Mouse (Mus musculus): ENCODE results near the gene Ccdc66. TPM values are rescaled to one million over a fixed set of nuclear protein-coding genes. Genes with fewer than 3 reads are reported as not detected.
A peak's percentile ranks its signal among the peaks of the same experiment; 100 is the strongest.

The Ccdc66 gene
- total RNA-seq (2012; rRNA removed) (5.5 and 6.3 TPM in 2 replicates), polyA plus RNA-seq (2012; ENCODE audit: insufficient read depth in 1 of 2, insufficient read length in 2 of 2, low read depth in 1 of 2, low replicate concordance in 2 of 2, missing spikeins in 1 of 2) (10 to 100 TPM in 1 of 2 experiments, not detected in 1; 18.4 TPM)

DNA sequence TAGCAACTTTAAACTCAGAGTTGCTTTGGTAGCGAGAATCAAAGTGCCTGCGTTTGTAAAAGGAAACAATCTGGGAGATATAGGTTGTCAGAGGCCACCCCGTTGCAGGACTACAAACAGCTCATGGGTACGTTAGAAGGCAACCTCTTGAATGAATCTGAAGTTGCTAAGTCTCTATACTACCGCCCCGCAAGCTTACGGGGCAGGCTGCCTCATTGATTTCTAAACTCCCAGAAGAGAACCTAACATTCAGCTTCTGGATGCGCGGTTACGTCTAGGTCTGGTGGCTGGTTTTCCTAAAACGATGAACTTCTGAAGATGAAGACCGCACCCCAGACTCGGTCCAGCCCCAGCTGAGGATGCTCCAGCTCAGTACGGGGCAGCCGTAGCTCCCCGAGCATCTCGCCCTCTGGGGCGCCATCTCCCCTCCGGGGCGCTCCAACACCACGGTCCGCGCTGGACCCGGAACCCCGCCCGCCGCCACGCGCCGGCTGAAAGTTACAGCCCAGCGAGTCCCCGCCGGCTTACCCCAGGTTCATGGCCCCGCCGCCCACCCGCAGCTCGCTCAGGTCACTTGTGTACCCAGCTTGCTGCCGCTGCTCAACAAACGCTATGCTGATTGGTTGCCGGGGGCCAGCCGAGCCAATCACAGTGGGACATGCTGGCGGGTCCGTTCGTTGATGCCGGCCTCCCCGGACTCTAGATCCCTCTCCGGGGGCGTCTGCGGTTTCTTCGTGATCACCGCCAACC, at the start of gene Ccdc66:
TSS of gene Ccdc66 (minus strand) at position 567 of the 750 bp plus-strand sequence.
- Histone ChIP-seq H3K4me1 (ENCODE audit: control insufficient read depth in 1 of 2, insufficient read depth in 2 of 2, low read length in 2 of 2) (no peaks in the 10 kb centered on the region), H3K27ac (ENCODE audit: control insufficient read depth, low read depth, low read length) (peak within 1 kb of the TSS; percentile 41), H3K79me2 (ENCODE audit: control insufficient read depth, insufficient read depth, low read length, poor library complexity) (peaks cover 7% of the 10 kb centered on the region), H3K4me3 (ENCODE audit: control insufficient read depth in 1 of 2, insufficient read depth in 1 of 2, low read depth in 2 of 2, low read length in 2 of 2) (peak within 1 kb of the TSS; percentile 64 to 81), H3K36me3 (ENCODE audit: control insufficient read depth in 1 of 2, insufficient read depth in 2 of 2, low read length in 2 of 2) (peaks cover 0 to 3% of the 10 kb centered on the region in 2 experiments; a peak in 2 of 4 replicates), H3K9me3 (replicated peaks; ENCODE audit: insufficient read depth, low read length) (no peaks in the 10 kb centered on the region), H3K27me3 (ENCODE audit: control insufficient read depth in 1 of 2, insufficient read depth in 2 of 2, low read length in 2 of 2) (no peaks in the 10 kb centered on the region), H3K9ac (ENCODE audit: control insufficient read depth, low read depth, low read length, poor library complexity, severe bottlenecking) (peak within 1 kb of the TSS; percentile 75)
- peak; percentile 96 for DNase-seq (ENCODE audit: low read depth, low spot score)
- TF ChIP-seq MYB (IDR thresholded peaks at IDR 0.05; ENCODE audit: low read depth, low read length) (no peak), MAX (IDR thresholded peaks at IDR 0.05; ENCODE audit: low read length) (peak; percentile 26; the same call in 1 of the 2 replicates), RCOR1 (IDR thresholded peaks at IDR 0.05; ENCODE audit: low read depth, low read length) (no peak), POLR2A (IDR thresholded peaks at IDR 0.05; ENCODE audit: control insufficient read depth in 1 of 2, insufficient read depth in 1 of 2, low read depth in 1 of 2, low read length in 2 of 2, poor library complexity in 1 of 2) (peak; percentile 66 to 73; a peak in 2 of 4 replicates), ETS1 (IDR thresholded peaks at IDR 0.05; ENCODE audit: low read depth, low read length) (no peak), USF2 (IDR thresholded peaks at IDR 0.05; ENCODE audit: borderline replicate concordance in 1 of 2, insufficient read depth in 1 of 2, low read depth in 1 of 2, low read length in 2 of 2) (no peak), UBTF (IDR thresholded peaks at IDR 0.05; ENCODE audit: borderline replicate concordance, insufficient read depth, low read depth, low read length) (0 out of 2 replicates have a peak, but pooled peaks have one; percentile 42), SMC3 (IDR thresholded peaks at IDR 0.05; ENCODE audit: low read depth, low read length) (no peak), NRF1 (IDR thresholded peaks at IDR 0.05; ENCODE audit: insufficient read depth, low read depth, low read length, poor library complexity, severe bottlenecking) (0 out of 2 replicates have a peak, but pooled peaks have one; percentile 14), BHLHE40 (IDR thresholded peaks at IDR 0.05; ENCODE audit: borderline replicate concordance, low read depth, low read length) (no peak), CHD1 (IDR thresholded peaks at IDR 0.05; ENCODE audit: low read depth, low read length) (no peak), POLR2AphosphoS5 (IDR thresholded peaks at IDR 0.05; ENCODE audit: borderline replicate concordance, low read depth, low read length) (no peak), ZC3H11A (IDR thresholded peaks at IDR 0.05; ENCODE audit: low read depth, low read length) (no peak), EP300 (IDR thresholded peaks at IDR 0.05; ENCODE audit: low read depth in 1 of 2, low read length in 2 of 2) (no peak), NELFE (IDR thresholded peaks at IDR 0.05; ENCODE audit: low read depth, low read length) (peak; percentile 67), ZNF384 (IDR thresholded peaks at IDR 0.05; ENCODE audit: low read depth, low read length) (no peak), MXI1 (IDR thresholded peaks at IDR 0.05; ENCODE audit: low read depth, low read length) (peak; percentile 44), RAD21 (IDR thresholded peaks at IDR 0.05; ENCODE audit: low read depth, low read length) (no peak), TAL1 (IDR thresholded peaks at IDR 0.05; ENCODE audit: low read length) (no peak), GABPA (IDR thresholded peaks at IDR 0.05; ENCODE audit: low read depth, low read length) (no peak), SIN3A (IDR thresholded peaks at IDR 0.05; ENCODE audit: low read length) (peak; percentile 65), ZKSCAN1 (IDR thresholded peaks at IDR 0.05; ENCODE audit: low read depth, low read length) (no peak), MAZ (IDR thresholded peaks at IDR 0.05; ENCODE audit: low read depth, low read length) (peak; percentile 63; the same call in 1 of the 2 replicates), USF1 (IDR thresholded peaks at IDR 0.05; ENCODE audit: low read depth, low read length) (no peak), ELF1 (IDR thresholded peaks at IDR 0.05; ENCODE audit: low read depth, low read length) (no peak), HCFC1 (IDR thresholded peaks at IDR 0.05; ENCODE audit: low read depth, low read length) (peak; percentile 79), TCF12 (IDR thresholded peaks at IDR 0.05; ENCODE audit: low read depth, low read length) (peak; percentile 33; the same call in 1 of the 2 replicates), GATA1 (IDR thresholded peaks at IDR 0.05; ENCODE audit: low read depth, low read length) (no peak), E2F4 (IDR thresholded peaks at IDR 0.05; ENCODE audit: borderline replicate concordance, low read depth, low read length) (no peak), MAFK (IDR thresholded peaks at IDR 0.05; ENCODE audit: borderline replicate concordance, low read depth, low read length) (no peak), JUND (IDR thresholded peaks at IDR 0.05; ENCODE audit: low read depth, low read length) (no peak), CHD2 (IDR thresholded peaks at IDR 0.05; ENCODE audit: low read length) (peak; percentile 78), MEF2A (IDR thresholded peaks at IDR 0.05; ENCODE audit: extremely low read depth, insufficient replicate concordance, low read depth, low read length, poor library complexity, severe bottlenecking) (no peak), KAT2A (conservative IDR thresholded peaks at IDR 0.05; ENCODE audit: low read depth, low read length) (no peak; the same call in 1 of the 2 replicates), MYC (IDR thresholded peaks at IDR 0.05; ENCODE audit: low read depth, low read length) (no peak)

Data from MEL (cell line).